Mouse (Mus musculus): ENCODE data around the gene Cage1.

DNA sequence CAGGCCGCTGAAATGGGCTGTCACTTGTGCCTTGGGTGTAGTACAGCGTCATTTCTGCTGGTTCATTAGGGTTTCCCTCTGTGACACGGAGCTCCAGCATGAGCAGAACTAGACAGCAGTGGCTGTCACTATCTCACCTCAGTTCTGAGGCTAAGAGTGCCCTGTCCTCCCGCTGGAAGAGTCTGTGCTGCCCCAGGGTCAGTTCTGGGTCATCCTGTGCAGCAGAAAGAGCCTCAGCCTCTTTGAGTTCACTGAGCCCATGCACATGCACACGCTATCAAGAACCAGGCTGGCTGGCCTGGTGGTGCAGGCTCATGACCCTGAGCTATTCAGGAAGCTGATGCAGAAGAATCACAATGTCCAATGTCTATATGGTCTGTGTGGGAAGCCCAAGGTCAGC is 37.5 kb upstream of the Cage1 start:
- TF ChIP-seq CTCF (IDR thresholded peaks at IDR 0.05): no peak
- no peak for TF ChIP-seq POLR2A (IDR thresholded peaks at IDR 0.05; ENCODE audit: insufficient read depth, low read depth, low read length)
- no peak for TF ChIP-seq EP300 (IDR thresholded peaks at IDR 0.05; ENCODE audit: insufficient read depth, low read depth, low read length)

All from heart, adult 2 months (tissue).